Mouse (Mus musculus) NIH3T3 (cell line): Measurements from ENCODE around the gene Celsr1.
A peak's percentile ranks its signal among the peaks of the same experiment; 100 is the strongest.

Experiments used
- DNase-seq: peaks from one replicate; pipeline ENCODE4 v3.0.0-alpha.2; 2012; ENCODE audit warnings: low read depth

Gene Celsr1

GRCm38 (mm10) chr15:86033191-86033841 lies at the start of gene Celsr1:
Gene Celsr1, minus strand, starts transcription at chr15:86033777.
- no peak for DNase-seq

GRCm38 (mm10) chr15:86083261-86083741 lies 49.7 kb upstream of the Celsr1 start:
- peak; percentile 34 for DNase-seq

- no peak for DNase-seq
These were observed 49.0 kb upstream of the Celsr1 start for GRCm38 (mm10) chr15:86082551-86082961.

DNA sequence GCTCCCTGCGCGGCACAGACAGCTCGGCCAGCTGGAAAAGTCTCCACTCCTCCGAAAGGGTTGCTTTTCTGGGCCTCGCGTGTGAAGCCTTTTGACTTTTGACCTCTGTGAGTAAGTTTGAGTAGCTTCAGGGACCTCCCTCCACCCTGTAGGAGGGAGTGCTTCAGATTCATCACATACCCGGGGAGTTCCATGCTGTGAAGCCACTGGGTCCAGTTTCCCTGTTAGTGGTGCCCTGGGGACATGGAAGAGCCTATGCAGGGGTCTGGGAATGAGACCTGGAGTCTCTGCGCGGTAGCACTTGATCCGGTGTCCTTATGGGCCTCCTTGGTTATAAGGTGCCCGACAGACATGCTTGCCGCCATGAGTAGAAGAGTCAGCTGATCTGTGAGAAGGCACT lies 48.1 kb upstream of the Celsr1 start:
- no peak for DNase-seq

GRCm38 (mm10) chr15:86080408-86080807 lies 46.8 kb upstream of the Celsr1 start:
- DNase-seq = no peak

DNA sequence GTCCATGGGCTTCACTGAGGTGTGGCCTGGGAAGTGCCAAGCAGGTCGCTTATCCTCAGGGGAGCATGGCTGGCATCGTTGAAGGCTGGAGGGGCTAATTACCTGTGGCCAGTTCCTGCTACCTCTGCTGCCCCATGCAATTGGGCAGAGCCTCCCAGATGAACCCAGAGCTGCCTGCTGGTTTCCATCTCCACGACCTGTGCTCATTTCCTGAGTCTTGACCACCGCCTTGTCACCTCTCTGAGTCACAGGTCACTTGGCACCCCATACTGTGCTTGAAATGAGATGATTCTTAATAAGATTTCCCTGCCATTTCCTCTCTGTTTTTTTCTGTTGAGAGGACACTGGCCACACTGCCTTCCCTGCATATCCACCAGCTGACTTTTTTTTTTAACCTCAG lies 46.3 kb upstream of the Celsr1 start:
- peak; percentile 72 for DNase-seq

- DNase-seq = peak; percentile 73
These were observed 45.9 kb upstream of the Celsr1 start for GRCm38 (mm10) chr15:86079467-86079866.

DNA sequence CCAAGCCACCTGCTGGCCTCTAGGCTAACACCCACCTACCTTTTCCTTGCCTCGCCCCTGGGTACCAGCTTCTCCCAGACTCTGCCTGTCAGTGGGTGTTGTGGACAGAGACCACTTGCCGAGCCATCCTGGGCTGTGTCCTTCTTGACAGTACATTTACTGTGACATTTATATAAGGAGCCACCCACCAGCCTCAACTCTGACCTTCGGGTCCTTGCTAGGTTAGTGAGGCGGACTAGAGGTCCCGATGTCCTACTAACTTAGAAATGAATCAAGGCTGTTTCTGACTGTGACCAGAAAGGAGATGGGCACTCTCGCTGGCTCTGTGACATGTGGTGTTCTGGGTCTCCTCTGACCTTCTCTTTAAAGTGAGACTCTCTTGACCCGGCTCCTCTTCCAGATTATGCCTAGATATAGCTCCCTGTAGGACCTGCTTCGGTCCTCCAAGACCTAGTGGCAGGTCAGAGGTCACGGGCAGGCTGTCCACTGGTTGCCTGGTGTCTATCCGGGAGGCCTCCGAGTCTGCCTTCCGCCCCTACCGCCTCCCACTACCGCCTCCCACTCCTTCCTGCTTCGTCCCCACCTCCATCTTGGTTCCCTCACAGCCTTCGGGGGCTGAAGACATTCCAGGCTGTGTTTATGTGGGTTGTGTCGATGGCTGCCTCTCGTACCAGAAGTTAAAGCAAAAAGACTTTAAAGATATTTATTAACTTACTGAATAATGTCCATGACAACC lies 45.1 kb upstream of the Celsr1 start:
- no peak for DNase-seq

- no peak for DNase-seq
These were observed 44.4 kb upstream of the Celsr1 start for GRCm38 (mm10) chr15:86077934-86078333.

- no peak for DNase-seq
These were observed 42.8 kb upstream of the Celsr1 start for GRCm38 (mm10) chr15:86076378-86076777.

DNA sequence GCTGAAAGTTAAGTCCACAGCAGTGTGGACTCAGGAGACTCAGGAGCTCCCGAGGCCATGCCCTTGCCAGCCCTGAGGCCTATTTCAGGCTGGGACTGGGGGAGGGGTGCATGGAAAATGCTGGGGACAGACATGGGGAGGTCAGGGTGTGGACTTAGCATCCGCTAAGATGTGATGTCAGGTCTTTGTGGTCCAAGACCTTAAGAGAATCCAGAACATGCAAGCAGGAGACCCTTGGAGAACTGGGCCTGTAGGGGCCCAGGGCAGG lies 42.4 kb upstream of the Celsr1 start:
- DNase-seq = no peak

DNA sequence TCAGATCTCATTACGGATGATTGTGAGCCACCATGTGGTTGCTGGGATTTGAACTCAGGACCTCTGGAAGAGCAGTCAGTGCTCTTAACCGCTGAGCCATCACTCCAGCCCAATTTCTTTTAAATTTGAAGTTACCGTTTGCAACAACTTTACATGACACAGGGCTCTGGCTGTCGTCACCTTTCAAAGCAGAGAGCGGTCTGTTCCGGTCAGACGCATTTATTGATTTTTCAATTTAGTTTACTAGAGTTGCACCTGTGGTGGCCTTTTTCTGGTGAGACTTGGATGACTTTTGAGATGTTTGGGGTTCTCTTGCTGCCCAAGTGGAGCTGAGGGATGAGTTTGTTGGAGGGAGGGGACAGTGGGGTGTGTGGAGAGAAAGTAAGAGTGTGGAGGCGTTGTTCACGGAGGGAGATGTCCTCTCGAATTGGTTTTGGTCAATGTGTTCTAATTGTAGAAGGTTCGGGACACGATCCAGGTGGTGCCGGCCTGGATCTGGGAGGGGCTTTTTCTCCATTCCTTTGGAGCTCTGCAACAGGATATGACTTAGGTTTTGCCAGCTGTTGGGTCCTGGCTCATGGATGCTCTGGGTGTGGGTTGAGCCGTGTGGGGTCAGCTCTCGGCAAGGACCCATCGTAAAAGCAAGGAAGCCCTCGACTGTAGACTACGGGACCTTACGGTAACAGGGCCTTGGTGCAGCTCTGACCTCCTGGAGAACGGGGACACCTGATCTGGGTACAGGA lies 41.9 kb upstream of the Celsr1 start:
- DNase-seq = no peak

GRCm38 (mm10) chr15:86074171-86074937 lies 40.8 kb upstream of the Celsr1 start:
- DNase-seq = no peak

- no peak for DNase-seq
These were observed 37.6 kb upstream of the Celsr1 start for GRCm38 (mm10) chr15:86071166-86071565.

DNA sequence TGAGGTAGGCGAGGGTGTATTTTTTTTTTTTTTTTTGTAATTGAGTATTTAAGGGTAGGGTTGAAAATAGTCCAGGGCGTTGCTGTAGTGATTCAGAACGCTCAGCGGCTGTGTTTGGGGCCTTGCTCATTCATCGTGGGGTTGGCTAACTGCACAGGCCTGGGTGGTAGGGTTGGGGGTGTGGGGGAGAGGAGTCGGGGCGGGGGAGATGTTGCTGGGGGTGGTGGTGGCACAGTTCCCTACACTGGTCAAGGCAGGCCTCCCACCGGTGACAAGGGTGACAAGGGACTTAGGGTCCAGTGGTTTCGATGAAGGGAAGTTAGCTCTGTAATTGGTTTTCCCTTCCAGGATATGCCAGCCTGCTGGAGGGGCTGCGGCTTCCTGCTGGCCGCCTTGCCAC lies 36.8 kb upstream of the Celsr1 start:
- DNase-seq = no peak

- no peak for DNase-seq
These were observed 35.6 kb upstream of the Celsr1 start for GRCm38 (mm10) chr15:86069011-86069791.

GRCm38 (mm10) chr15:86067941-86068495 lies 34.4 kb upstream of the Celsr1 start:
- no peak for DNase-seq

DNA sequence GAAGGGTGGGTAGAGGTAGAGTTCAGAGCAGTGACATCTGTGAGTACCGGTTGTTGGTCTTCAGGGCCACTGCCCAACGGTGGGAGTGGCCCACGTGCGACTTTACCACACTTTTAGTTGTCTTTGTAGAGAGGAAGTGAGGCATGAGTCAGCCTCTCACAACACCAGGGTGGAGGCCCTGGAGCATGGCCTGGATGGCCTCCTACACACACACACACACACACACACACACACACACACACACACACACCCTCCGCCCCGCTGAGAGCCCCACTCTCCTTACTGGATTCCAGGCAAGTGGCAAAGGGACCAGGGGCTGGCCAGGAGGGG lies 34.0 kb upstream of the Celsr1 start:
- peak; percentile 72 for DNase-seq

DNA sequence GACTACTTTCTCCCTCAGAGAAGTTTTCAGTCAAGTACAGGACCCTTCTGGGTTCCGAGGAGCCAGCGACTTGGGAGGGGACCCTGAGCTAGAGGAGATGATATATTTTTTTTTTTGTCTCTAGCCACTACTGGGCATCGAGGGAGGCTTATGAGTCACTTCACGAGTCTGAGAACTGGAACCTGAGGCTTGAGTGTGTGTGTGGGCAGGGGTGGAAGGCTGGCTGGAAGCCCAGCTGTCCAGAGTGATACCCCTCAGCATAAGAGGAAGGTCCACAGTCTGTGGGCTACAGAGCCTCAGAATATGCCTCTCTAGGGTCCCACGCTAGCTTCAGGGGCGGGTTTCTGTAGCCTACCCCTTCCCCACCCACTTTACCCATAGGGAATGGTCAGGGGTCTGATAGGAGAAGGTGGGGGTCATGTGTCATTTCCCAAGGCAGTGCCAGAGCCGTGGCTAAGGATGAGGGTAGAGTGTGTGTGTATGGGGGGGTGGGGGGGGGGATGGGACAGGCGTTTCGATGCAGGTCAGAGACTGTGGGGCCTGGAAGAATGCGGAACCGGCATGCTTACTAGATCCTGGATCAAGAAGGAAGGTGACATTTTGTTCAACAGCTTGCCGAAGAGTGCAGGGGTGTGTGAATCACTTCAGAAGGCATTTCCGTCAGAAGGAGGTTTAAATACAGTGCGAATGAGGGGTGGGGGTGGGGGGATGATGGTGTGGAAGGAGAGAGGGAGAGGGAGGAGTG lies 33.4 kb upstream of the Celsr1 start:
- peak; percentile 72 for DNase-seq

GRCm38 (mm10) chr15:86065367-86065766 lies 31.8 kb upstream of the Celsr1 start:
- no peak for DNase-seq

GRCm38 (mm10) chr15:86064850-86065229 lies 31.3 kb upstream of the Celsr1 start:
- no peak for DNase-seq
